Mouse (Mus musculus): Measurements from ENCODE around the gene Slc25a26. TPM values are rescaled to one million over a fixed set of nuclear protein-coding genes. Genes with fewer than 3 reads are reported as not detected.

Gene Slc25a26
- polyA plus RNA-seq, 1 experiment: 0.08 TPM

- no peak for TF ChIP-seq GATA1 (IDR thresholded peaks at IDR 0.05; ENCODE audit: low read length)
- H3K36me3 ChIP-seq (ENCODE audit: control insufficient read depth): peaks cover 31% of the 10 kb centered on the region
- H3K27me3 ChIP-seq (ENCODE audit: control insufficient read depth): no peaks in the 10 kb centered on the region
Observed at GRCm38 (mm10) chr6:94622983-94623382, 122.9 kb downstream of the Slc25a26 start.

GRCm38 (mm10) chr6:94624543-94624942, 124.4 kb downstream of the Slc25a26 start:
- Histone ChIP-seq H3K27me3 (ENCODE audit: control insufficient read depth) (no peaks in the 10 kb centered on the region), H3K36me3 (ENCODE audit: control insufficient read depth) (peaks cover 26% of the 10 kb centered on the region), H3K4me1 (ENCODE audit: control insufficient read depth) (no peaks in the 10 kb centered on the region), H3K4me3 (replicated peaks) (no peak overlapping the region), H3K9me3 (ENCODE audit: control insufficient read depth, low read length) (no peaks in the 10 kb centered on the region)
- TF ChIP-seq TAL1 (IDR thresholded peaks at IDR 0.05; ENCODE audit: low read length): no peak
- TF ChIP-seq GATA1 (IDR thresholded peaks at IDR 0.05; ENCODE audit: low read length): no peak

More at GRCm38 (mm10) chr6:94622983-94623382, 122.9 kb downstream of the Slc25a26 start:
- Histone ChIP-seq H3K9me3 (ENCODE audit: control insufficient read depth, low read length) (no peaks in the 10 kb centered on the region), H3K4me1 (ENCODE audit: control insufficient read depth) (no peaks in the 10 kb centered on the region), H3K4me3 (replicated peaks) (no peak overlapping the region)

GRCm38 (mm10) chr6:94625896-94626295, 125.8 kb downstream of the Slc25a26 start:
- Histone ChIP-seq H3K4me3 (replicated peaks) (no peak overlapping the region), H3K27me3 (ENCODE audit: control insufficient read depth) (no peaks in the 10 kb centered on the region), H3K4me1 (ENCODE audit: control insufficient read depth) (no peaks in the 10 kb centered on the region), H3K9me3 (ENCODE audit: control insufficient read depth, low read length) (no peaks in the 10 kb centered on the region), H3K36me3 (ENCODE audit: control insufficient read depth) (peaks cover 17% of the 10 kb centered on the region; the same call in 1 of the 2 replicates)
- no peak for TF ChIP-seq GATA1 (IDR thresholded peaks at IDR 0.05; ENCODE audit: low read length)
- no peak for TF ChIP-seq TAL1 (IDR thresholded peaks at IDR 0.05; ENCODE audit: low read length)

DNA sequence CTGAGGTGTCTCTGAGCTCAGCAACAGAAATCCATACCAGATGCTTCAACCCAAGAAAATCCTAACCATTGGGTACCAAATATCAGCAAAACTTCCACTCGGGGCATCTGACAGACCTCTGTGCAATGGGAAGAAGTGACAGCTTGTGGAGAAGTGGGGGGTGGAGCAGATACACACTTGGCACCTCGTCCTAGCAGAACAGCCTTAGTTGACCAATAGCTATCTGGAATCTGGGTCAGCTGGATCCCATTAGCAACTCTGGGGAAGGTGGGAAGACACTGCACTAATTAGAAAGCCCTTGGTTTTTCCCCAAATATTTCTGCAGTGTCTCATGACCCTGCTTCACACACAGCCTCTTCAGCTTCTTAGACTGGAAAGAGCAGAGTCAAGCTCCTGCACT, 126.7 kb downstream of the Slc25a26 start:
- H3K36me3 ChIP-seq (ENCODE audit: control insufficient read depth): peaks cover 15% of the 10 kb centered on the region; the same call in 1 of the 2 replicates
- no peaks in the 10 kb centered on the region for H3K4me1 ChIP-seq (ENCODE audit: control insufficient read depth)
- TF ChIP-seq GATA1 (IDR thresholded peaks at IDR 0.05; ENCODE audit: low read length) (no peak), TAL1 (IDR thresholded peaks at IDR 0.05; ENCODE audit: low read length) (no peak)
- no peak overlapping the region for H3K4me3 ChIP-seq (replicated peaks)
- no peaks in the 10 kb centered on the region for H3K9me3 ChIP-seq (ENCODE audit: control insufficient read depth, low read length)
- no peaks in the 10 kb centered on the region for H3K27me3 ChIP-seq (ENCODE audit: control insufficient read depth)

DNA sequence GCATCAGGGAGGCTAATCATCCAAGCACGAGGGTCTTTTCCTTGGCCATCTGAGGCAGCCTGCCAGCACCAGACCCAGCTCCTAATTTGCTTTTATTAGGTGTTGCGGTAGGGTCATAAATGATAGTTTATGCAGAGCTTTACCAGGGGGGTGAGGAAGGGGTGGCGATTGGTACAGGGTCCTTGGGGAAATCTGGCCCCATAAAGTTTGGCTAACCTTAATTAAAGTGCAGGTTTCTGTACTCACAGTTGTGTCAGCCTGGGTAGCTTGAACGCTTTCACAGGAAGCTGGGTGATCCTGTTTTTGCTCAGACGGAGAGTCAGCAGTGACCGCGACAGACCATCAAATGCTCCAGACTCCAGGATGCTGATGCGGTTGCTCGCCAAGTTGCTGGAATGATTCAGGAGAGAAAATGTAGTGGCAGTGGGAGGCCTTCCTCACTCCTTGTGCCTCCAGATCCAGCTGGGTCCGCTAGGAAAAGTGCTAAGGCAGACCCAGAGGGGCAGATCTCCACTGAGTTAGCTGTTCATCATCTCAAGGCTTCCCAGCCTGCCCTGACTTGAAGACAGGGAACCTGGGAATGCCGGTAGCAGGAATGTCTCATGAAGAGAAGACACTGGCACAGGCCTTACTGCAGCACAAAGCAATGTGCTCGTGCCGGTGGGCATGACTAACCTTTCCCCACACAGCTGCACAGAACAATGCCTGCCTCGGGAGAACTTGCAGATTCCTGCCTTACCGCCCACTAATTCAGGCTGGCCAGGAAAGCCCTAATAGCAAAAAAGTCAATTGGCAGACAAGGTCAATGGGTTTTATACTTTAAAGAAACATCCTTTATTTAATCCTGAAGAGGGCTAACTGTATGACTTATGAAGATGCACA, 127.8 kb downstream of the Slc25a26 start:
- TF ChIP-seq TAL1 (IDR thresholded peaks at IDR 0.05; ENCODE audit: low read length) (no peak), GATA1 (IDR thresholded peaks at IDR 0.05; ENCODE audit: low read length) (no peak)
- H3K36me3 ChIP-seq (ENCODE audit: control insufficient read depth): peaks cover 15% of the 10 kb centered on the region; the same call in 1 of the 2 replicates

DNA sequence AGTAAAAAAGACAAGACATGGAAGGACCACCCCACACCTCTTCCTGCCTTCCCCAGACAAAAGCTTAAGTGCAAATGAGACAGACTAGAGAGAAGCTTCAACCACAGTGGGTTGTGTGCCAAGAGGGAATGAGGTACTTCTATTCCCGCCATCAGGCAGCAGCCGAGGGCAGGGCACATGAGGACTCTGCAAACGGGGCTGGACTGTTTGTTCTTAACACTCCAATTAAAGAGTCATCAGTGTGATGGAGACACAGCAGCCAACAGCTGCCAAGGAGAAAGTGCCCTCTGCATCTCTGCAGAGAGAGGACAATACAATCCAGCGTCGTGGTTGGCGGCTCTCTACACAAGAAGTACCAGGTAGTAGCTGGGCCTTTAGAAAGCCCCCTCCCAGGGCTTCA, 128.7 kb downstream of the Slc25a26 start:
- H3K36me3 ChIP-seq (ENCODE audit: control insufficient read depth): peaks cover 15% of the 10 kb centered on the region; the same call in 1 of the 2 replicates
- no peaks in the 10 kb centered on the region for H3K9me3 ChIP-seq (ENCODE audit: control insufficient read depth, low read length)
- H3K4me3 ChIP-seq (replicated peaks): no peak overlapping the region
- H3K27me3 ChIP-seq (ENCODE audit: control insufficient read depth): no peaks in the 10 kb centered on the region
- TF ChIP-seq TAL1 (IDR thresholded peaks at IDR 0.05; ENCODE audit: low read length): no peak
- no peak for TF ChIP-seq GATA1 (IDR thresholded peaks at IDR 0.05; ENCODE audit: low read length)
- H3K4me1 ChIP-seq (ENCODE audit: control insufficient read depth): no peaks in the 10 kb centered on the region

More for the DNA sequence above, 127.8 kb downstream of the Slc25a26 start:
- Histone ChIP-seq H3K27me3 (ENCODE audit: control insufficient read depth) (no peaks in the 10 kb centered on the region), H3K9me3 (ENCODE audit: control insufficient read depth, low read length) (no peaks in the 10 kb centered on the region), H3K4me1 (ENCODE audit: control insufficient read depth) (no peaks in the 10 kb centered on the region), H3K4me3 (replicated peaks) (no peak overlapping the region)

DNA sequence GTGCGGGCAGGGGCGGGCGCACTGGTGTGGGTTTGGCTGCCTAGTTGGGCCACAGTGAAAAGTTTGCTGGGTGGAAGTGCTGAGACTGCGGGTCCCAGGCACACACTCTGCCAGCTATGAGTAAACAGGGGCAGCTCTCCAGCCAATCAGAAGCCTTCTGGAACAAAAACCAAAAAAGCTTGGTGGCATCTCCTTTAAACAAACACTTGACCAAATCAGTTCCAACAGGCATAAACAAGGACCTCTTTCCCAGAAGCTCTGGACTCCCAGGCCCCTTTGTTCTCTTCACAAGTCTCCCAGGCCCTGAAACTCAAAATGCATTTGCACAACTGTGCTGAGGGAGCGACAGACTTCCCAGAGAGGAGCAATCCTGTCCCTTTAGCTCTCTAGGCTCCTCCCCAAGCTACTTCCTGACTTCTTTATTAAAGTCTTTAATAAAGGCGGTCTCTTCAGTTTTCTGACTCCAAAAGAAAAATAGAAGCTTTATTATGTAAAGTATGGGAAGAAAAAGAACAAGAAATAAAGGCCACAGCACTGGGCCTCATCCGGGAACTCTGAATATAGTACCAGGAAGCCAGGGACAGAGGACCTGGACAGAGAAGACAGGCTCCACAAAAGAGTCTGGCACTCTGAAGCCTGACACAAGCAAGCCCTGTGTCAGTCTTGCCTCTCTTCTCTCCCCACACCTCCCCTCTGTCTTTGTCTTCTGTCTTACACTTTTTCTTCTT, 131.1 kb downstream of the Slc25a26 start:
- no peak overlapping the region for H3K4me3 ChIP-seq (replicated peaks)
- H3K27me3 ChIP-seq (ENCODE audit: control insufficient read depth): no peaks in the 10 kb centered on the region
- no peak for TF ChIP-seq GATA1 (IDR thresholded peaks at IDR 0.05; ENCODE audit: low read length)
- no peak for TF ChIP-seq TAL1 (IDR thresholded peaks at IDR 0.05; ENCODE audit: low read length)
- H3K9me3 ChIP-seq (ENCODE audit: control insufficient read depth, low read length): no peaks in the 10 kb centered on the region
- peaks cover 3% of the 10 kb centered on the region; the same call in 1 of the 2 replicates for H3K36me3 ChIP-seq (ENCODE audit: control insufficient read depth)
- peaks cover 2% of the 10 kb centered on the region; the same call in 1 of the 2 replicates for H3K4me1 ChIP-seq (ENCODE audit: control insufficient read depth)

DNA sequence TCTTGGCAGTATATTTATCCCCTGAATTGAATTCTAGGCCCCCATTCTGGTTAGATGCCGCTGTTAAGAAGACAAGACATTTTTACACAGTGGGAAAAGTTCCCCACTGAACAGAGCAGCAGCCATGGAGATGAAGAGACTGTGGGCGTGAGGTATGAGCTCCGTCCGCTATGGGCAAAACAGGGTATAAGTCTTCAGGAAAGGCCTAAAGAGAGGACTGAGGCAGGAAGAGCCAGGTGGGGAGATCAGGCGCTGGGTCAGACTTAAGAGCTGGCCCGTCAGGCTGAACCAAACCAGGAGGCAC, 131.6 kb downstream of the Slc25a26 start:
- Histone ChIP-seq H3K4me1 (ENCODE audit: control insufficient read depth) (peaks cover 3% of the 10 kb centered on the region), H3K36me3 (ENCODE audit: control insufficient read depth) (no peaks in the 10 kb centered on the region; the same call in 1 of the 2 replicates), H3K4me3 (replicated peaks) (no peak overlapping the region), H3K9me3 (ENCODE audit: control insufficient read depth, low read length) (no peaks in the 10 kb centered on the region), H3K27me3 (ENCODE audit: control insufficient read depth) (no peaks in the 10 kb centered on the region)
- no peak for TF ChIP-seq GATA1 (IDR thresholded peaks at IDR 0.05; ENCODE audit: low read length)
- no peak for TF ChIP-seq TAL1 (IDR thresholded peaks at IDR 0.05; ENCODE audit: low read length)

GRCm38 (mm10) chr6:94634274-94634673, 134.1 kb downstream of the Slc25a26 start:
- no peaks in the 10 kb centered on the region; the same call in 1 of the 2 replicates for H3K36me3 ChIP-seq (ENCODE audit: control insufficient read depth)
- H3K4me1 ChIP-seq (ENCODE audit: control insufficient read depth): peaks cover 11% of the 10 kb centered on the region
- no peak overlapping the region for H3K4me3 ChIP-seq (replicated peaks)
- no peaks in the 10 kb centered on the region for H3K27me3 ChIP-seq (ENCODE audit: control insufficient read depth)
- H3K9me3 ChIP-seq (ENCODE audit: control insufficient read depth, low read length): no peaks in the 10 kb centered on the region
- TF ChIP-seq GATA1 (IDR thresholded peaks at IDR 0.05; ENCODE audit: low read length): no peak
- no peak for TF ChIP-seq TAL1 (IDR thresholded peaks at IDR 0.05; ENCODE audit: low read length)
